Comparison of ENCODE assay signal across 10 mouse cellular contexts in the genomic region with DNA sequence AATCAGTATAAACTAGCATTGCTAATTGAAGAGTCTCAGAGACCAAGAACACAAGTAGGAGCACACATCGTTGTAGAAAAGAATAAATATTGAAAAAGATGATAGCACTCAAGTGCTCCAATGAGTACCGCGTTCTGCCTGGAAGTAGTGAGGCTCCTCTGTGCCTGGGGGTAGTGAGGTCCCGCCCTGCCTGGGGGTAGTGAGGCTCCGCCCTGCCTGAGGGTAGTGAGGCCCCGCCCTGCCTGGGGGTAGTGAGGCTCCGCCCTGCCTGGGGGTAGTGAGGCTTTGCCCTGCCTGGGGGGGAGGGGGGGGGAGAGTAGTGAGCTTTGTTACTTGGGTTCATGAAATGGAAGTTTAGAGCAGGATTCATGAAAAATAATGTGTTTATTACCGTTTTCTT. TPM values are rescaled to one million over a fixed set of nuclear protein-coding genes. Genes with fewer than 3 reads are reported as not detected.
DNase-seq lines count a peak whose midpoint lies in the region; ATAC-seq and TF ChIP-seq lines count a peak whose summit lies in the region.
"Had no signal": no experiment of that assay in that cellular context is flagged by ENCODE, and none has a peak within 500 bp of the region (broad histone marks: within the 10 kb centered on the region; RNA-seq: fewer than 3 reads in every experiment).

No protein-coding gene starts in this region.

- TF ChIP-seq EP300 in liver, postnatal 0 days (IDR thresholded peaks at IDR 0.05; ENCODE audit: low read depth), result no peak

- TF ChIP-seq CTCF in liver, postnatal 0 days (IDR thresholded peaks at IDR 0.05; ENCODE audit: low read depth), result no peak

- no peaks in the 10 kb centered on the region for H3K9me3 ChIP-seq in midbrain, embryonic 12.5 days
- H3K9me3 ChIP-seq in midbrain, embryonic 13.5 days, result no peaks in the 10 kb centered on the region
- no peaks in the 10 kb centered on the region for H3K9me3 ChIP-seq in liver, postnatal 0 days (ENCODE audit: low read length)
- H3K9me3 ChIP-seq in midbrain, embryonic 11.5 days (ENCODE audit: control insufficient read depth, low read length), result no peaks in the 10 kb centered on the region
- no peaks in the 10 kb centered on the region for H3K9me3 ChIP-seq in forebrain, embryonic 14.5 days (replicated peaks; ENCODE audit: control insufficient read depth, low read length)
- H3K9me3 ChIP-seq: hindbrain, embryonic 15.5 days had no signal

- DNase-seq in c-Kit-negative CD71-positive TER-119-positive erythroid progenitor cells, embryonic 14.5 days (ENCODE audit: low read depth, low spot score), result peak; percentile 20
- DNase-seq in liver, postnatal 0 days, result peak; percentile 46
- peak; percentile 80 for DNase-seq in thymus, postnatal 25 days
- DNase-seq in midbrain, embryonic 11.5 days (ENCODE audit: low spot score, missing footprints), result no peak
- DNase-seq in forebrain, embryonic 14.5 days (ENCODE audit: low spot score), result no peak

- ATAC-seq in midbrain, embryonic 12.5 days (ENCODE audit: low FRiP score, low read depth), result 0 out of 2 replicates have a peak, but pooled peaks have one; percentile 47
- no peak for ATAC-seq in midbrain, embryonic 13.5 days
- ATAC-seq in liver, postnatal 0 days, result 0 out of 2 replicates have a peak, but pooled peaks have one; percentile 51
- no peak for ATAC-seq in midbrain, embryonic 11.5 days (ENCODE audit: low FRiP score)
- no peak for ATAC-seq in activated CD4-positive, CD25-positive, alpha-beta regulatory T cell, adult 4 months
- no peak for ATAC-seq in forebrain, embryonic 14.5 days

- no peak overlapping the region for H3K9ac ChIP-seq in midbrain, embryonic 12.5 days (replicated peaks)
- H3K9ac ChIP-seq in midbrain, embryonic 13.5 days (replicated peaks), result no peak overlapping the region
- no peak overlapping the region for H3K9ac ChIP-seq in liver, postnatal 0 days (replicated peaks)
- H3K9ac ChIP-seq in midbrain, embryonic 11.5 days (ENCODE audit: low read length), result no peak overlapping the region
- H3K9ac ChIP-seq in forebrain, embryonic 14.5 days (ENCODE audit: low read length), result no peak overlapping the region
- H3K9ac ChIP-seq: hindbrain, embryonic 15.5 days had no signal

- H3K36me3 ChIP-seq in midbrain, embryonic 12.5 days, result peaks cover 19% of the 10 kb centered on the region
- peaks cover 4% of the 10 kb centered on the region; the same call in 1 of the 2 replicates for H3K36me3 ChIP-seq in midbrain, embryonic 13.5 days
- peaks cover 62% of the 10 kb centered on the region for H3K36me3 ChIP-seq in liver, postnatal 0 days (replicated peaks; ENCODE audit: insufficient read depth, low read length)
- no peaks in the 10 kb centered on the region for H3K36me3 ChIP-seq in midbrain, embryonic 11.5 days (ENCODE audit: control insufficient read depth, insufficient read depth, low read length)
- H3K36me3 ChIP-seq in forebrain, embryonic 14.5 days (ENCODE audit: control insufficient read depth, insufficient read depth, low read length), result no peaks in the 10 kb centered on the region

- 0 out of 2 replicates have a peak, but pooled peaks cover 3% of the 10 kb centered on the region for H3K4me1 ChIP-seq in midbrain, embryonic 12.5 days
- 0 out of 2 replicates have a peak, but pooled peaks cover 4% of the 10 kb centered on the region for H3K4me1 ChIP-seq in midbrain, embryonic 13.5 days (replicated peaks)
- no peaks in the 10 kb centered on the region for H3K4me1 ChIP-seq in liver, postnatal 0 days (ENCODE audit: insufficient read depth)
- H3K4me1 ChIP-seq in midbrain, embryonic 11.5 days (ENCODE audit: control insufficient read depth, insufficient read depth, low read length), result no peaks in the 10 kb centered on the region
- no peaks in the 10 kb centered on the region for H3K4me1 ChIP-seq in forebrain, embryonic 14.5 days (ENCODE audit: control insufficient read depth, insufficient read depth, low read length)
- H3K4me1 ChIP-seq: hindbrain, embryonic 15.5 days had no signal

- no peak overlapping the region for H3K4me2 ChIP-seq in midbrain, embryonic 12.5 days (replicated peaks)
- no peak overlapping the region for H3K4me2 ChIP-seq in midbrain, embryonic 13.5 days (replicated peaks)
- H3K4me2 ChIP-seq in liver, postnatal 0 days (ENCODE audit: low read depth, low read length), result no peak overlapping the region
- H3K4me2 ChIP-seq in midbrain, embryonic 11.5 days, result no peak overlapping the region
- no peak overlapping the region for H3K4me2 ChIP-seq in forebrain, embryonic 14.5 days (ENCODE audit: low read length)
- H3K4me2 ChIP-seq: hindbrain, embryonic 15.5 days had no signal

- no peak overlapping the region for H3K27ac ChIP-seq in midbrain, embryonic 12.5 days (replicated peaks)
- no peak overlapping the region for H3K27ac ChIP-seq in midbrain, embryonic 13.5 days
- H3K27ac ChIP-seq in liver, postnatal 0 days (ENCODE audit: low read depth), result no peak overlapping the region
- H3K27ac ChIP-seq in midbrain, embryonic 11.5 days (ENCODE audit: low read depth, low read length), result no peak overlapping the region
- no peak overlapping the region for H3K27ac ChIP-seq in forebrain, embryonic 14.5 days (ENCODE audit: low read depth, low read length)
- H3K27ac ChIP-seq: hindbrain, embryonic 15.5 days; macrophage had no signal

- no peak overlapping the region for H3K4me3 ChIP-seq in midbrain, embryonic 12.5 days
- H3K4me3 ChIP-seq in midbrain, embryonic 13.5 days (replicated peaks), result no peak overlapping the region
- no peak overlapping the region for H3K4me3 ChIP-seq in liver, postnatal 0 days (ENCODE audit: low read depth, low read length)
- no peak overlapping the region for H3K4me3 ChIP-seq in midbrain, embryonic 11.5 days (ENCODE audit: low read depth, low read length)
- H3K4me3 ChIP-seq in forebrain, embryonic 14.5 days (ENCODE audit: low read depth, low read length), result no peak overlapping the region
- H3K4me3 ChIP-seq: hindbrain, embryonic 15.5 days had no signal

- WGBS in midbrain, embryonic 12.5 days, result 86% methylated on average over 8 of the region's 8 CpGs
- WGBS in midbrain, embryonic 13.5 days, result 86% methylated on average over 8 of the region's 8 CpGs
- WGBS in liver, postnatal 0 days (ENCODE audit: insufficient replicate concordance), result 76% methylated on average over 8 of the region's 8 CpGs
- 93% methylated on average over 8 of the region's 8 CpGs for WGBS in midbrain, embryonic 11.5 days
- WGBS in forebrain, embryonic 14.5 days, result 89% methylated on average over 8 of the region's 8 CpGs

- no peaks in the 10 kb centered on the region for H3K27me3 ChIP-seq in midbrain, embryonic 12.5 days
- H3K27me3 ChIP-seq in midbrain, embryonic 13.5 days, result no peaks in the 10 kb centered on the region
- H3K27me3 ChIP-seq in liver, postnatal 0 days (ENCODE audit: insufficient read depth, low read length), result no peaks in the 10 kb centered on the region
- no peaks in the 10 kb centered on the region for H3K27me3 ChIP-seq in midbrain, embryonic 11.5 days (ENCODE audit: control insufficient read depth, insufficient read depth, low read length)
- H3K27me3 ChIP-seq in forebrain, embryonic 14.5 days (replicated peaks; ENCODE audit: control insufficient read depth, insufficient read depth, low read length), result no peaks in the 10 kb centered on the region
- H3K27me3 ChIP-seq: hindbrain, embryonic 15.5 days had no signal

RNA-seq across cellular contexts. Expression of a gene that starts 46.7 kb away (rescaled TPM):
- polyA plus RNA-seq in midbrain, embryonic 12.5 days (2016; fragmentation: Nextera tagmentation; extraction: Ambion mirVana), result 19.9 TPM in 2 replicates
- polyA plus RNA-seq in midbrain, embryonic 13.5 days (2015; fragmentation: Nextera tagmentation; extraction: Ambion mirVana), result 10.1 and 10.3 TPM in 2 replicates
- 22.8 and 23.4 TPM in 2 replicates for polyA plus RNA-seq in liver, postnatal 0 days (2015; fragmentation: Nextera tagmentation; extraction: Ambion mirVana)
- polyA plus RNA-seq in midbrain, embryonic 11.5 days (2014; fragmentation: Nextera tagmentation; extraction: Ambion mirVana), result 23.9 and 25.5 TPM in 2 replicates
- polyA plus RNA-seq in activated CD4-positive, CD25-positive, alpha-beta regulatory T cell, adult 4 months (2017; shearing (Covaris generic)), result 10 to 100 TPM; 21.5 to 26.7 TPM
- 10.9 and 12.4 TPM in 2 replicates for polyA plus RNA-seq in forebrain, embryonic 14.5 days (2014; fragmentation: Nextera tagmentation; extraction: Ambion mirVana)

Comparison
In these comparisons a context has a peak if more than half of its experiments do, and no peak if none do; other contexts are left out.
1. ATAC-seq: peak in midbrain, embryonic 12.5 days (single experiment) and liver, postnatal 0 days (single experiment); none in midbrain, embryonic 13.5 days (single experiment), midbrain, embryonic 11.5 days (single experiment), activated CD4-positive, CD25-positive, alpha-beta regulatory T cell, adult 4 months (single experiment) and forebrain, embryonic 14.5 days (single experiment).
2. DNase-seq: peak in c-Kit-negative CD71-positive TER-119-positive erythroid progenitor cells, embryonic 14.5 days (single experiment), liver, postnatal 0 days (single experiment) and thymus, postnatal 25 days (single experiment); none in midbrain, embryonic 11.5 days (single experiment) and forebrain, embryonic 14.5 days (single experiment).